Mouse (Mus musculus): ENCODE data around the gene Gm20854.
"Not testable (repeated sequence)": the region's sequence is repeated elsewhere in the genome, so short reads cannot be mapped to it uniquely, and the experiment has no call there.

Gm20854 gene

DNA sequence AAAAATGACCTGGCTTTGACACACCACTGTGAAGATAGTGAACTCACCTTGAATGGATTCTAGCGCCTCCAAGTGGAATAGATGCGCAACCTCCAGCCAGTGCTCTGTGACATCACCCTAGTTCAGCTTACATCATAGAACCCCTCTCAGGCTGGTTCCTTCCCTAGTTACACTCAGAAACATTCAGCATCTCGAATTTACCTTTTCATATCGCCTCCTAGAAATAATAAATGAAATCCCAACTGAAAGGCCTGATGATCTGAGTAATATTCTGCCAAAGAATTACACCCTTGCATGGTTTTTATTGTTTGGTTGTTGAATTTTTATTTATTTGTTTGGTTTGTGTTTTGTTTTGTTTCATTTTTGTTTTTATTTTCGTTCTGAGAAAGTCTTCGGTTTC is at the start of gene Gm20854:
Gene Gm20854 (minus strand): TSS at position 101 of the 400 bp plus-strand sequence.
- DNase-seq (ENCODE audit: low read depth, low spot score): not testable (repeated sequence)
